Mouse (Mus musculus) CH12F3 (cell line): Measurements from ENCODE around the gene Adm.
"Not testable (repeated sequence)": the region's sequence is repeated elsewhere in the genome, so short reads cannot be mapped to it uniquely, and the experiment has no call there.

Experiments
- in situ Hi-C: fragments of 300-500 bp; cut with MboI; formaldehyde crosslinking; loops from 2 replicates; pipeline ENCODE4 v1.14.3; 2020; ENCODE audit warnings: low sequenced_read_pairs

Adm gene

DNA sequence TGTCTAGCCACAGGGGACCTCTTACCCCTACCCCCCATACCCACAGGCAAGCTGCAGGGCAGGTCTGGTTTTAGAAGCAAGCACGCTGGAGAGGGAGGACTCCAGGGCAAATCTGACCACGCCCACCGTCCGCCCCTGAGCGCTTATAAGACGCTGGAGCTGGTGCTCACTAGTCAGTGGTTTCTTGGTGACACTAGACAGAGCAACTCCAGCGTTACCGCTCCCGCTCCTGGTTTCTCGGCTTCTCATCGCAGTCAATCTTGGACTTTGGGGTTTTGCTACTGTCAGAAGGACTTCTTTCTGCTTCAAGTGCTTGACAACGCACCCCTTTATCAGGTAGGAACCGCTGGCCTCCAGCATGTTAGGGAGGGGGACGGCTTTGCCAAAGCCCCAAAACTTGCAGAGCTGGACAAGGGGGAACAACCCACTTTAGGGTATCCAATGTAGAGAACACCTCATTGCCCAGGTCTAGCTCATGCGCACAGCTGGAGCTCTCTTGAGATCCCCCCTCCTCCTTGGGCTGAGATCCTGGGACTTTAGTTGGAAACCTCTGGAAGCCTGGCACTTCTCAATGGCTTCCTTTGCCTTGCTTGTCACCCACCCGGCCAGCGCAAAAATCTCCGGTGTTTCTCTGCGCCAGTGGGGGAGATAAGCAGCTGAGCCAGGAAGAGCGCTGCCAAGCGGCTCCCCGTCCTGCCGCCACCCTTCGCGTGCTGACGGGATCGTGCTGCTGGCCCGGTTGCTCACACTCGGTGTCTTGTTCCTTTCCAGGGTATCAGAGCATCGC, at the start of gene Adm:
Adm (plus strand) TSS at position 176 of the 787 bp plus-strand sequence.
- in situ Hi-C loops: loop anchor here (5.0 kb wide), 2 partner anchors 340 to 460 kb away; no protein-coding TSS in a partner anchor

DNA sequence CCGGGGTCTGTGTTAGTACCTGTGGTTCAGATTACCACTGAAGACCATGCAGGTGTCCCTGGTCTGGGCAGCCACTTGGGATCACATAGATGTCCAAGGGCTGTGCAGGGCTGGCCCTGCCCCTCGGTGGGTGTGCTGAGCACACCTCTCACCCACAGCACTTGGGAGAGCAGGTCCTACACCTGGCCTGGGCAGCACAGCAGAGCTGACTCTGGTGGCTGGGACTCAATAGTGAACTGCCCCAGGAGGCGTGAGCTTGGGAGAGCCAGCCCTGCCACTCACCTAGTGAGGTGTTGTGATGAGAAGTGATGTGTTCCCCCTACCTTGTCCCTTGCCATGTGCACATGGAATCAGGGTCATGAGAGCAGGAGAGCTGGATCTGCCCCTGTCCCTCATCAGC, 43.8 kb upstream of the Adm start:
- in situ Hi-C loops: no loop called here

DNA sequence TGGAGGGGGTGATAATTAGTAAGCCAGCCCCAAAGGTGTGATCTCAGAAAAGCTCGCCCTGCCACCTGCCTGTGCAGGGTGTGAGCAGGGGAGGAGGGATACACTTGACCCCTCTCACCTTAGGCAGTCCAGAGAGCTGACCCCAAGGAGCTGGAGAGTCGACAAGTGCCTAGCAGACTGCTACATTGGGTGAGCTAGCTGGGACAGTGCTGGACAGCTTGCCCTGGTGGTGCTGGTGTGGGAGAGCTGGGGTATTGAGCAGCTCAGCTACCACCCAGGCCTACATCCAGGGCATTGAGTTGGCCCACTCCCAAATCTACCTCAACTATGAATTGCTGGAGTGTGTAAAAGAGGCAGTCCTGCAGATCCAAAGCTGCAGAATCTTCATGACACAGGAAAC, 43.3 kb upstream of the Adm start:
- in situ Hi-C loops: no loop called here

DNA sequence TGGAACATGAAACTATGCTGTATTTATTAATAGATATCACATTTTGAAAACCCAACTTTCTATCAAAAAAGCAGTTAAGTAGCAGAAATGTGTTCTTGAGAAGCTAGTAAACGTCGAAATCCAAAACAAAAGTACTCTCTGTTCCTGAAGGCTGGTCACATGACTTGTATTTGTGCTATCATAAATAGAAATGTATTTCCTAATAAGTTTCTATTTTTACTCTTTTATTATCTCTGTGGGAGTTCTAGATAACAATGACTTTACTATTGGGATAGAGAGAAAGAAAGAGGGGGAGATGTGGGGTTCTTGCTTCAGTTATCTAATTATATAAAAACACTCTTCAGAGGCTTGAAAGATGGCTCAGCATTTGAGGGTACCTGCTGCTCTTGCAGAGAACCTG, 42.2 kb upstream of the Adm start:
- in situ Hi-C loops: no loop called here

DNA sequence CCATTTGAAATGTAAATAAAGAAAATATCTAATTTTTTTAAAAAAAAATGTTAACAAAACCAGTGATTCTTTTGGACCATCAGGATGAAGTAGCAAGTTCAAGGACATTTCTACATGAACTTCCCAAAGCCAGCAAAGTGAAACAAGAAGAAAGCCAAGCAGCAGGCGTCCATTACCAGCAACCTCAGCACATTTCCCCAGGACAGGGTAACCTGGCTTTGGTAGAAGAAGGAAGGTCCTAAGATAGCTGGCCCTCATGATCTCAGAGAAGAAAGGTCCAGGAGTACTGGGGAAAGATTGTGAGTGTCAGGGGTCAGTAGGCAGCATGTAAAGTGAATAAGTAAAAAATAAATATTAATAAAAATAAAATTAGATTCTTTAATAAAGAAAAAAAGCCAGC, 39.7 kb upstream of the Adm start:
- in situ Hi-C loops: no loop called here

DNA sequence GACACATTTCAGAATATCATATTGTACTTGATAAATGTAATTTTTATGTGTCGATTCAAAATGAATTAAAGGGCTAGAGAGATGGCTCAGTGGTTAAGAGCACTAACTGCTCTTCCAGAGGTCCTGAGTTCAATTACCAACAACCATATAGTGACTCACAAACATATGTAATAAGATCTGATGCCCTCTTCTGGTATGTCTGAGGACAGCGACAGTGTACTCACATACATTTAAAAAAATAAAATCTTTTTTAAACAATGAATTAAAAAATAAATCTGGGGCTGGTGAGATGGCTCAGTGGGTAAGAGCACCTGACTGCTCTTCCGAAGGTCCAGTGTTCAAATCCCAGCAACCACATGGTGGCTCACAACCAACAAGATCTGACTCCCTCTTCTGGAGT, 33.5 kb upstream of the Adm start:
- in situ Hi-C loops: not testable (repeated sequence)

DNA sequence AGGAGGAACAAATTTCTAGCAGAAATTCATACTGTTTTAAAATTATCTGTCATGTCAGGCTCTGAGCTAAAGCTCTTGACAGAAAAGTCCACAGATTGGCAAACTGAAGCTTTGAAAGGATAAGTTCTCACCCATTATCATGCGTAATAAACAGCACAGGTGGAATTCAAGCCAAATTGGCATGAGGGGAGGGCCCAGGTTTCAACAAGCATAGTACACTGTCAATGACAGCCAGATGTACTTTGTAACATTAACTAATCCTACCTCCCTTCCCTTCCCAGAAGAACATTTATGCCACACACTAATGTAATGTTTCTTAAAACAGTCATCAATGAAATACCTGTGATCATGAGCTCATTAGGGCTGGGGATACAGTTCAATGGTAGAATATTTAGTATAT, 30.3 kb upstream of the Adm start:
- in situ Hi-C loops: no loop called here

DNA sequence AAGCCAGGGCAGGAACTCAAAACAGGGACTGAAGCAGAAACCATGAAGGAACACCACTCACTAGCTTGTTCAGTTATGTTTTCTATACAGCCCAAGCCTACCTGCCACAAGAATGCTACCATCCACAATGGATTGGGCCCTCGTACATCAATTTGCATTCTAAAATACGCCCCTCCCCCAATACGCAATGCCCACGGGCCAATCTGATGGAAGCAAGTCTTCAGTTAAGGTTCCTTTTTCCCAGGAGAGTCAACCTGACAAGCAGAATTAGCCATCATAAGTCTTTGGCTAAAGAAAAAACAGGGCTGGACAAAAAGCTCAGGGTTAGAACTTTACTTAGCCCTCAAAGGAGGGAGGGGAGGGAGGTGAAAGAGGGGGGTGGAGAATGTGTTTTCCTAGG, 22.0 kb upstream of the Adm start:
- in situ Hi-C loops: no loop called here

DNA sequence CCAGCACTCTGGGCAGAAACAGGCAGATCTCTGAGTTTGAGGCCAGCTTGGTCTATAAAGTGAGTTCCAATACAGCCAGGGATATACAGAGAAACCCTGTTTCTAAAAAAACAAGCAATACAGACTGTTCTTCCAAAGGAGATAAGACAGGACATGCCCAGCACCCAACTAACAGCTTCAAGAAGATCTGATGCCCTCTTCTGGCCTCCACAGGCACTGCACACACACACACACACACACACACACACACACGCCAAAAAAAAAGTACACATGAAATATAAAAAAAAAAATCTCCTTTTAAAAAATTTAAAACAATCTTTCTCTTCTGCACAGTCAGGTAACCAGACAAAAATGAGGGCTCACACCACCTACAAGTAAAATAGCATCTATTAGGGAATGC, 20.6 kb upstream of the Adm start:
- in situ Hi-C loops: no loop called here

DNA sequence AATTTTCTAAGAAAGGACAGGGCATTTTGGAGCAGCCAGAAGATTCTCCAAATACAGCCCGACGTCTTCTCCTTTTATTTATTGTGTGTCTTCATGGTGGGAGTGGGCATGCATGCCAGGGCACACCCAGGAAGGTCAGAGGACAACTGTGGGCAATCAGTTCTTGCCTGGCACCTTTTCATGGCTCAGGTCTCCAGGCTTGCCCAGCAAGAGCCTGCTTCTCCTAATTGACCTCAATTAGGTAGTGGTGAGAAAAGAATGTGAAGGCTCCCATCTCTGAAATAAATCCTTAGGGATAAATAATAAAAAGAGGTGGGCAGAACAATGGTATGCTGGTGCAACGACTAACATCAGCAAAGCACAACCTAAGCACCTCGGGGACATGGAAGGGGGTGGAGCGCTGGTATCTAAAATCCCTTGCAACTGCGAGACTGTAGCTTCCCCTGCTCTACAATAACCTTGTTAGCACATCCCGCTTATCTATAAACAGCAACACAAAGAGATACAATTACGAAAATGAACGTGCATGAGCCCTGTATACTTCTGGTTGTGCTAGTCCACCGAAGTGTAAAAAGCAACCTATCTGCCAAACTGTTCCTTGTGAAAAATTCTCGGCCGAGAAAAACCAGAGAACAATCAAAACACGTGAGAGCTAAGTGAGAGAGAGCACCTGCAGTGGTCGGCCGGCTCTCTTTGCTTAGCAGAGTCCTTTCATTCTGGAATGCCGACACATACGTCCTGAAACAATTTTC, 13.9 kb upstream of the Adm start:
- in situ Hi-C loops: no loop called here

DNA sequence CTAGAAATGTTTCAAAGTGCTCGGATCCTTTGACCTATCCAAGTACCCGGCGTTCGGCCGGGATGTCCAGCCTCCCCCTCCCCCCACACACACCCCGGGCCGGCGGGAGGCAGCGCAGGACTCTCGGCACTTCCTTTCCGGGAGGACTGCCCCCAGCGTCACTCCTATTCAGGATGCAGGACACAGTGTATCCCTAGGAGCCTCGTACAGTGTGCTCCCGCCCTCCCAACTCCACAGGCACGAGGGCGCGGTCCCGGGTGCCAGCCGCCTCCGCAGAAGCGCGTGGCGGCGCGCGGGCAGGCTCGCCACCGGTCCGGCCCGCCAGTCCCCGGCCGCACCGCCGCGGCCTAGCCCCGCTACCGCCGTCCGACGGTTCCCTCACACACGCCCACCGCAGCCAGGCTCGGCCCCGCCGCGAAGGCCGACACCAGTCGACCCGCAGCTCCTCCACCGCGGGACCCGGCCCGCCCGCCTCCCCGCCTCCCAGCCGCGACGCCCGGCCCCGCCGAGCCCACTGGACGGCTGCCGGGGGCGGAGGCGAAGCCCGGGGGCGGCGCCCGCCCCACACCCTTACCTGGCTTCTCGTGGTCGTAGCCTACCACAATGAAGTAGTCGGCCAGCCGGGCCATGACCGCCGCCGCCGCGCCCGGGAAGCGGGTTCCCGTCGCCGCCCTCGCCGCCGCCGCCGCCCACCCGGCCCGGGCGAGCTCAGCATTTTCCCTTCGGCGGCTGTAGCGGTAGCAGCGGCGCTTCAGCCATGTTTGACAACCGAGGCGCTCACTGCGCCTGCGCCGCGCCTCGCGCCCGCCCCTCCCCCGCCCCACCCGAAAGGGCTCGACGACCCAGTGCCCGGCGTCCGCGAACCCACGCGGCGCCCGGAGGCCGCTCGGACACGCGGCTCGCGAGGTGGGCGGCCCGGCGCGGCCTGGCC, 13.1 kb upstream of the Adm start, which contains the start of gene Sbf2:
Sbf2 (minus strand) TSS at position 790 of the 931 bp plus-strand sequence.
- in situ Hi-C loops: no loop called here

DNA sequence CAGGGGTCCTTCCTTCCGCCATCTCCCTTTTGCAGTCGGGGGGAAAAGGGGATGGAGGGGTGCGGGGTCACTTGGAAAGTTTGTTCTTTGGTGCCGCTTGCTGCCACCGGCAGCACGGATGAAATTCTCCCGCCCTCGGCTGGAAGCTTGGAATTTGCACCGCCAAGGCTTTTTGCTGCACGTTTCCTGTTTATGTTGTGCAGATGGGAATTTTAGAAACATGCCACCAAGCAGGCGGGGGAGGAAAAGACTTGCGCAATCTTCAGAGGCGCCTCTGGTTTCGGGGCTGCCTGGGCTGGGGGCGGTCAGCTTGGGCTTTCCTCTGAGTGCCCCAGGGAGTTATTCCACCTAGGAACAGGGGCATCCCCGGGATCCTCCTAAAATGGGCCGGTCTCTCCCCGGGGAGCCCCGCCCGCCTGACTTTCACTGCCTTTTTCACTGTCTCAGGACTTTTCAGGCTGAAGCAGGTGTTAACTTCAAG, 12.3 kb upstream of the Adm start:
- in situ Hi-C loops: no loop called here

DNA sequence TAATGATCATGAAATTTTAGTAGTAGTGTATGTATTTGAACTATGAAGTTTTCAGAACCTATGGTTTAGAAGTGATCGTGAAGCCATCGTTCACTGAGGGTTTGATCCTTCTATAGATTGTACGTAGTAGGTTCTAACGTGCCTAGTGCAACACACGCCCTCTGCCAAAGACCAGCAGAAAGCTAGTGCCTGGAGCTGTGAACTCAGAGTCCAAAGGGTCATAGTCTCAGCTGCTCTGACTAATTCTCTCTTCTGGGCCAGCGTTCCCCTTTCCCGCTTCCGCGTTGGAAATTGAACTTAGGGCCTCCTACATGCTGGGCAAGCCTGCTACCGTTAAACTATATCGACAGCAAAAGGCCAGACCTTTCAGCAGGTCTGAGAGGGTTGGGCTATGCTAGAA, 11.7 kb upstream of the Adm start:
- in situ Hi-C loops: no loop called here

DNA sequence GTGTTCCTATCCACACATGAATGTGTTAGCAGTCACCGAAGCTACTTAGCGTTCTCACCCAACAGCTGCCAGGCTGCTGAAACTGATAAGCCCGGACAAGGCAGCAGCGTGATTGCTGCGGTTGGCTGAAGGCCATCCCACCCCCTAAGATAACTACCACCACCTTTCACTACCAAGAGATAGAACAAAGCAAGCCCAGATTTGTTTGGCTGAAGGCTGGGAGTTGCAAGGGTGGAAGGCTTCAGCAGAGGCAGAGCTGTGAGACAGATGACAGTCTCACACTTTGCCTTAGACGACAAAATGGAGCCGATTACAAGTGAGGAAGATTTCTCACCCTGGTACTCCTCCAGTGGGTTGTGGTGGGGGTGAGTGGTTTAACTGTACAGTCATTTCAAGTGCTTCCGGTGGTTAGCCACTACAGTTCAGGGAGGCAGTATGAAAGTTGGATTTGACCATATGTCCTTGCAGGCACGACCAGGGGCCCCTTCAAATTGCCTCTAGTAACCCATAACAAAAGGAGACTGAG, 8.3 kb upstream of the Adm start:
- in situ Hi-C loops: no loop called here

DNA sequence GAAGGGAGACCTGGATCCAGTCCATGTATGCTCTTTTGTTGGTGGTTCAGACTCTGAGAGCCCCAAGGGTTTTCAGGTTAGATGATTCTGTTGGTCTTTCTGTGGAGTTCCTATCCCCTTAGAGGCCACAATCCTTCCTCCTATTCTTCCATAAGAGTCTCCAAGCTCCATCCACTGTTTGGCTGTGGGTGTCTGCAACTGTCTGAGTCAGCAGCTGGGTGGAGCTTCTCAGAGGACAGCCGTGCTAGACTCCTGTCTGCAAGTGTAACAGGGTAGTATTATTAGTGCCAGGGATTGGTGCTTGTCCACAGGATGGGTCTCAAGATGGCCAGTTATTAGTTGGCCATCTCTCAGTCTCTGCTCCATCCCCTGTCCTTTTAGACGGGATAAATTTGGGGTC, 3.4 kb upstream of the Adm start:
- in situ Hi-C loops: no loop called here

DNA sequence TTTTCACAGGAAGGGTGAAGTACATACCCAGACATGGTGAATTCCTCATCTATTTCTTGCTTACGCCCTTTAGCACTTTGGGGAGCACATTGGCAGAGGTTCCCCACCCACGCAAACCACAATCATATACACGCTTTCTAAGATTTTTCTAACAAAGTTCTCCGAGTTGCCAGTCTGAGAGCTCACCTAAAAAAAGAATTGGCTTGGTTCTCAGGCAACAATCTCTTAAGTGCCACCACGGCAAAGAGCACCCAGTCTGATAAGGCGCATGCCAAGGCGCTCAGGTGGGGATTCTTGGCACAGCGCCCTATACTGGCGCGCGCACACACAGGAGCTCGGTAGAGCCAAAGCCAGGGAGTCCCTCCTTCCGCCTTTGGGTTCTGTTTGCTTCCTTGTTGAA, 2.5 kb upstream of the Adm start:
- in situ Hi-C loops: loop anchor here (5.0 kb wide), 2 partner anchors 338 to 458 kb away; no protein-coding TSS in a partner anchor

DNA sequence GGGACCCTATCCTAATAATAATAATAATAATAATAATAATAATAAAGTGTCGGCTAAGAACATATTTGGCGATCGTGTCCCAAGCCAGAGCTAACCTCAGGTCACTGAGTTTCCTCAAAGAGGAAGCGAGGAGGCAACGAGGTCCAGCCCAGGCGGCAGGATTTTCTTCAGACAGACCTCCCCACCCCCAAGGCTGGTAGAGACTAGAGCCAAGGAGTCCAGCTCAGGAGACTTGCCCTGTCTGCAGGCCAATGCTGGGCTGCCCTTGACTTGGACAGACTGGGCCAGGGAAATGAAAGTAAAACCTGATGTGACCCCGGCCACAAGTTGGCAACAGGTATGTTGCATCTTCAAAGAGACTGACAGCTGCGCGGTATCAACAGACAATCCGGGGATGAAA, 2.0 kb upstream of the Adm start:
- in situ Hi-C loops: loop anchor here (5.0 kb wide), 2 partner anchors 338 to 458 kb away; no protein-coding TSS in a partner anchor

DNA sequence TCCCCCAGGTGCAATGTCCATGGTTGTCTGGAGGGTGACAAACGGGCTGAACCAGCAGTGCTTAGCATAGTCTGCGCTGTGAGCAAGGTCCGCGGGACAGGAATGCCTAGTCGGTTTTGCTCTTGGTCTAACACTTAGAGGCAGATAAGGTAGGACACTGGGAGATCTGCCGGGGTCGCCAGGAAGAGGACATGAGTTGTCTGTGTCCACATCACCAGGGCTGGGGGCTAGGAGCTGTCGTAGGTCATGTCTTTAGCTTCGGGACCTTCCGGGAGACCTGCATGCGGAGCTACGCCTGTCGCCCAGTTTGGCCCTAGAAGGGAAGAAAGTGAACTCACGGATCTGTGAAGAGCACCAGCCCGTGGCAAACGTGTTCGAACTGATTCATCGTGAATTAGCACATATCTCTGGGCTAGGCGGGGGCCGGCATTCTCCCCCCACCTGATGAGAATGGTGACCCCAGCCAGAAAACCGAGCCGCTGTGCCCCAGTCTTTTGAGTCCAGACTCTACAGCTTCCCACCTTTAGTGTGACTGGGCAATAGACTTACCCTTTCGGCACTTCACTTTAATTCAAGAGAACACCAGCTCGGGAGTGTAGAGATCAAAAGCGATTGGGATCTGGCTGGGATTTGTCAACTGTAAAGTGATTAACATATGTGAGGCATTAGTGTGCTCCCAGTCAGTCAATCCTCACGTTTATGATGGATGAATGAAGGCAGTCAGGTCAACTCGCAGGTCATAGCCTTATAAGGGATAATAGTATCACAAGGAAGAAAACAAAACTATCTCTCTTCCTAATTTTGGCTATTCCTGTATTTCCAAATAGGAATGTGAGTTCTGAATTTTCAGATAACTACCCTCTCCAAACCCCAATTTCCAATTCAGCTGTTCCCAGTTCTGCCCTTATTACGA, 1.0 kb upstream of the Adm start:
- in situ Hi-C loops: loop anchor here (5.0 kb wide), 2 partner anchors 339 to 459 kb away; no protein-coding TSS in a partner anchor

DNA sequence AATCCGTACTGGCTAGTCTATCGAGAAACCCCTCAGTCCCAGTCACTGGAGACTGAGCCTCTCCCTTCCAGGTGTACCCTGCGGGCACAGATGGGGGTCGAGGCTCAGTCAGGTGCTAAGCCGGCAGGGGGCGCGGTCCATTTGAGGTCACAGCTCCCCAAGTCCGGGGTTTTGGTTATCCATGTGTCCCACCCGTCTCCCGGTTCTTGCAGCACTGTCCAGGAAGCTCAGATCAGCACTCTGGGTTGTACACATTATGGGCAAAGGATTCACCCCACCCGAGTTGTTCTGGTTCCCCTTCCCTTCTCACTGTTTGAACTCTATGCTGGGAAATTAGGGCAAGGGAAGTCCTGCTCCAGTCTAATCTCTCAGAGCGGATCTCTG, 370 bp upstream of the Adm start:
- in situ Hi-C loops: loop anchor here (5.0 kb wide), 2 partner anchors 340 to 460 kb away; no protein-coding TSS in a partner anchor

DNA sequence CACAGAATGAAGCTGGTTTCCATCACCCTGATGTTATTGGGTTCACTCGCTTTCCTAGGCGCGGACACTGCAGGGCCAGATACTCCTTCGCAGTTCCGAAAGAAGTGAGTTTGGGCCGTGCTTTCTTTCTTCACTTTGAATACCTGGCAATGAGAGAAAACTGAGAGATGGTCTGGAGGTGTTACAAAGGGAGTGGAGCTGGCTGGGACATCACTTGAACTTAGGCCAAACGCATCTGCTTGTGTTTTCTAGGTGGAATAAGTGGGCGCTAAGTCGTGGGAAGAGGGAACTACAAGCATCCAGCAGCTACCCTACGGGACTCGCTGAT, 776 bp downstream of the Adm start:
- in situ Hi-C loops: loop anchor here (5.0 kb wide), 2 partner anchors 341 to 461 kb away; no protein-coding TSS in a partner anchor
